Mouse (Mus musculus): ENCODE results near the gene Gm14525. TPM values are rescaled to one million over a fixed set of nuclear protein-coding genes. Genes with fewer than 3 reads are reported as not detected.
"Not testable (repeated sequence)": the region's sequence is repeated elsewhere in the genome, so short reads cannot be mapped to it uniquely, and the experiment has no call there.

Gm14525 gene
- polyA plus RNA-seq (2014; fragmentation: Nextera tagmentation; extraction: Ambion mirVana) = not detected in 2 replicates

DNA sequence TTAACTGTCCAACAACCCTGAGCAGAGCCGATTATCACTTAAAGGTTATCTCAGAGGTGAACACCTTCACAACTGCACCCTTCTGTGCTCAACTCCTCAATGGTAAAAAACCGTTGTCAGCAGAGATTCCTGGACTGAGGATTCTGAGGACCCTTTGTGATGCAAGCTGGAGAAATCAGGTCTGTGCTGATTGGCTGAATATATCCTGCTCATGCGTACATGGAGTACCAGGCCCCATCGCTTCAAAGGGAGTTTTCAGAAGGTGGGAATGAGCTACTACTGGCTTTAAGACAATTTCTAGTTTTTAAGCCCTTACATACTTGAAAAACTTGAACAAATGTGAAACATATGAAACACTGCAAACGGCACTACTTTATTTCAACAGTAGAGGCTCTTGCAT is at the start of gene Gm14525:
Gm14525 (minus strand) TSS at position 101 of the 400 bp plus-strand sequence.
- H3K9me3 ChIP-seq (ENCODE audit: control insufficient read depth, low read length); H3K4me1 ChIP-seq (ENCODE audit: control insufficient read depth, insufficient read depth, low read length); ATAC-seq (ENCODE audit: low FRiP score, low TSS enrichment); H3K4me2 ChIP-seq (replicated peaks; ENCODE audit: low read depth, low read length); H3K4me3 ChIP-seq (ENCODE audit: low read length); H3K9ac ChIP-seq (ENCODE audit: low read depth, low read length); H3K36me3 ChIP-seq (ENCODE audit: control insufficient read depth, insufficient read depth, low read length); H3K27me3 ChIP-seq (ENCODE audit: control insufficient read depth, insufficient read depth, low read length); H3K27ac ChIP-seq (ENCODE audit: low read depth, low read length): not testable (repeated sequence)
- WGBS = 77% methylated on average over 2 of the region's 5 CpGs

Other genes with a start within 250 kb of the Gm14525 start
- gene Slx, start 157.1 kb downstream of the Gm14525 start, polyA plus RNA-seq (2014; fragmentation: Nextera tagmentation; extraction: Ambion mirVana) = not detected in 2 replicates
- gene Gm6121, start 233.1 kb upstream of the Gm14525 start, polyA plus RNA-seq (2014; fragmentation: Nextera tagmentation; extraction: Ambion mirVana) = not detected in 2 replicates